Mouse (Mus musculus): ENCODE results near the gene Ccdc32.

- TF ChIP-seq MAX (IDR thresholded peaks at IDR 0.05; ENCODE audit: low read depth) (no peak), POLR2A (IDR thresholded peaks at IDR 0.05; ENCODE audit: insufficient read length, low read depth) (no peak), CEBPB (IDR thresholded peaks at IDR 0.05; ENCODE audit: insufficient read depth, poor library complexity, severe bottlenecking) (no peak), MYOD1 (IDR thresholded peaks at IDR 0.05; ENCODE audit: control insufficient read depth in 1 of 3, insufficient read length in 2 of 3, low read depth in 2 of 3) (no peak), USF1 (IDR thresholded peaks at IDR 0.05; ENCODE audit: low read depth) (no peak)
Measured at GRCm38 (mm10) chr2:119032191-119032590, 3.0 kb upstream of the Ccdc32 start.

Data from myocyte (in vitro differentiated cells).